Mouse (Mus musculus): ENCODE results near the gene Sema6d. TPM values are rescaled to one million over a fixed set of nuclear protein-coding genes. Genes with fewer than 3 reads are reported as not detected.

The Sema6d gene
- polyA plus RNA-seq, 1 experiment from 2014 or later = 3.6 TPM

GRCm38 (mm10) chr2:124608546-124608945, 518.8 kb downstream of the Sema6d start:
- WGBS (ENCODE audit: insufficient replicate concordance) = 54% methylated on average over 4 of the region's 4 CpGs
- Histone ChIP-seq H3K27me3 (ENCODE audit: insufficient read depth, low read length) (peaks cover 17% of the 10 kb centered on the region), H3K9me3 (ENCODE audit: low read length) (no peaks in the 10 kb centered on the region), H3K27ac (ENCODE audit: low read depth) (no peak overlapping the region), H3K4me2 (ENCODE audit: low read depth, low read length) (no peak overlapping the region; the same call in 1 of the 2 replicates), H3K4me3 (ENCODE audit: low read depth, low read length) (no peak overlapping the region), H3K9ac (replicated peaks) (no peak overlapping the region), H3K36me3 (replicated peaks; ENCODE audit: insufficient read depth, low read length) (no peaks in the 10 kb centered on the region), H3K4me1 (ENCODE audit: insufficient read depth) (peaks cover 9% of the 10 kb centered on the region)
- DNase-seq (no peak), ATAC-seq (no peak)
- TF ChIP-seq CTCF (IDR thresholded peaks at IDR 0.05; ENCODE audit: low read depth) (no peak), EP300 (IDR thresholded peaks at IDR 0.05; ENCODE audit: low read depth) (no peak)

DNA sequence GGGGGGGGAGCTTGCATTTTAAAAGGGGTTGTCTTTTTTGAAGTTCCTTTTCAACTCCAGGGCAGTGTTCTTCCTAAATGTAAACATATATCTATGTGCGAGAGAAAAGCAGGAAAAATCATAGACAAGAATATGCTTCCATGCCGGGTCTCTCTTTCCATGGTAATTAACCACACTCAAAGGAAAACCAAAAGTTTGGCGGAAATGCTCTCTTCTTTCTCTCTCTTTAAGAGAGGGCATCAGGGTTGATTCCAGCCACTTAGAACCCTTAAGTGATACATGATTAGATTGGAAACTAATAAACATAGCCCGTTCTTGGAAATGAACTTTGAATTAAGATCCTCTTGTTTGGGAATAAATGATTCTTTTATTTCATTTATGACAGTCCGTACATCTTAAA, 519.2 kb downstream of the Sema6d start:
- WGBS (ENCODE audit: insufficient replicate concordance) = 27% methylated on average over 5 of the region's 5 CpGs
- Histone ChIP-seq H3K27me3 (ENCODE audit: insufficient read depth, low read length) (peaks cover 17% of the 10 kb centered on the region), H3K4me1 (ENCODE audit: insufficient read depth) (peaks cover 9% of the 10 kb centered on the region), H3K4me2 (ENCODE audit: low read depth, low read length) (peak overlapping the region; percentile 86), H3K4me3 (ENCODE audit: low read depth, low read length) (peak overlapping the region; percentile 60), H3K9me3 (ENCODE audit: low read length) (no peaks in the 10 kb centered on the region), H3K9ac (replicated peaks) (no peak overlapping the region), H3K36me3 (replicated peaks; ENCODE audit: insufficient read depth, low read length) (no peaks in the 10 kb centered on the region), H3K27ac (ENCODE audit: low read depth) (peak overlapping the region; percentile 75; the same call in 1 of the 2 replicates)
- TF ChIP-seq EP300 (IDR thresholded peaks at IDR 0.05; ENCODE audit: low read depth) (no peak), CTCF (IDR thresholded peaks at IDR 0.05; ENCODE audit: low read depth) (no peak)
- no peak for ATAC-seq
- DNase-seq = no peak

DNA sequence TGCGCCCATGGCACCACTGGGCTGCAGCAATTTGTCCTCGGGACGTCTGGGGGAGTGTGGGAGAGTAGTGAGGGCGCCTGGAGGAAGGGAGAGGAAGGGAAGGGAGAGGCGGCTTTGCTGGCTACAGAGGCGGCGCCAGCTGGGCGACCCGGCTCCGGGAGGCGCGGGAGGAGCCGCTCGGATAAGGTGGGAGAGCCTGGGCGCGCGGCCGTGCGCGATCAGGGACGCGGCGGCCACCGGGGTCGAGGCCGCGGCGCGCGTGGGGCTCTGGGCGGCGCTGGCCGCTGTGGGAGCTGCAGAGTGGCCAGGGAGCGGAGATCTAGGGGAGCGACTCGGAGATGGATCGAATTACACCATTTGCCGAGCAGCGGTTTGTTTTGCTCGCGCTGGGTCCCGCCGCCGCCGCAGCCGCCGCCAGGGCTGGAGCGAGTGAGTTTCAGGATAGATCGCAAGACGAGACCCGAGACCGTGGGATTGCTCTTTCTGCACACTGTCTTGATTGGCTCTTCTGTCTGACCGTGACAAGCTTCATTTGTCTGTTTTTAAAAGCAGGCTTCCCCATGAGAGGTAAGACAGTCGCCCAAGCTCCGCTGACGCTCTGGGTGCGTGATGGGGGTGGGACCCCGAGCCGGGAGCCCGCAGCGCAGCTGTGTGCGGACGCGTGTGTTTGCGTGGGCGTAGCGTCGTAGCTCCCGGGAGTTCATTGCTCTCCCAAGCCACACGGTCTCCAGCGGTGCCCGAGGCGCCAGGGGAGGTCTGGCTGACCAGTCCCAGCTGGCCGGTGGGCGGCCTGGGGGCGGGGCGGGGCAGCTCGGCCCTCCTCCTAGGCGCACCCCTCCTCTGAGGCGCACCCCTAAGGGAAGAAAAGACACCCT, 520.2 kb downstream of the Sema6d start:
- peak overlapping the region; percentile 60 for H3K4me3 ChIP-seq (ENCODE audit: low read depth, low read length)
- TF ChIP-seq EP300 (IDR thresholded peaks at IDR 0.05; ENCODE audit: low read depth) (no peak), CTCF (IDR thresholded peaks at IDR 0.05; ENCODE audit: low read depth) (0 out of 2 replicates have a peak, but pooled peaks have one; percentile 7)
- H3K9ac ChIP-seq (replicated peaks) = peak overlapping the region; percentile 54
- H3K4me1 ChIP-seq (ENCODE audit: insufficient read depth) = peaks cover 9% of the 10 kb centered on the region
- H3K4me2 ChIP-seq (ENCODE audit: low read depth, low read length) = peak overlapping the region; percentile 86
- peak; percentile 81 for ATAC-seq
- peak; percentile 75 for DNase-seq
- no peaks in the 10 kb centered on the region for H3K9me3 ChIP-seq (ENCODE audit: low read length)
- no peaks in the 10 kb centered on the region for H3K36me3 ChIP-seq (replicated peaks; ENCODE audit: insufficient read depth, low read length)
- H3K27ac ChIP-seq (ENCODE audit: low read depth) = peak overlapping the region; percentile 75
- under 1% methylated on average over 75 of the region's 80 CpGs for WGBS (ENCODE audit: insufficient replicate concordance)
- H3K27me3 ChIP-seq (ENCODE audit: insufficient read depth, low read length) = peaks cover 17% of the 10 kb centered on the region

GRCm38 (mm10) chr2:124610586-124611105, 520.9 kb downstream of the Sema6d start:
- no peak for DNase-seq
- no peak; the same call in 1 of the 2 replicates for ATAC-seq
- peak overlapping the region; percentile 54 for H3K9ac ChIP-seq (replicated peaks)

DNA sequence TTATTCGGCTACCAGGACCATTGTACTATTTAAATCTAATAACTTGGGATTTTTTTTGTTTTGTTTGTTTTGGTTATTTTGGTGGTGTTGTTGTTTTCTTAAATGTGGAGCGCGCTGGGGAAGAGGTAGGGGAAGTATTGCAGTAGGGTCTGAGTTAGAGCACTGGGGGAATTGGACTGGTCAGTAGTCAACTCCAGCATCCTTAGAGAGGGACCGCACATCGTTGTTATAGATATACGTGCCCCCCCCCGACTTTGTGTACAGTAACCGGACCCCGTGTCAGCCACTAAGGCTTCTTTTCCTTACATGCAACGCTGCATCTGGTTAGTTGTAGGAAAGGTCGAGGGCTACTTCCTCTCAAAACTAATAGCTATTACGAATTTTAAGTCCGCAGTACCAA, 521.5 kb downstream of the Sema6d start:
- H3K9ac ChIP-seq (replicated peaks) = peak overlapping the region; percentile 54
- peak overlapping the region; percentile 60 for H3K4me3 ChIP-seq (ENCODE audit: low read depth, low read length)
- ATAC-seq = no peak
- peaks cover 9% of the 10 kb centered on the region for H3K4me1 ChIP-seq (ENCODE audit: insufficient read depth)
- H3K4me2 ChIP-seq (ENCODE audit: low read depth, low read length) = peak overlapping the region; percentile 86
- WGBS (ENCODE audit: insufficient replicate concordance) = 14% methylated on average over 13 of the region's 13 CpGs
- no peak for DNase-seq
- no peak overlapping the region for H3K27ac ChIP-seq (ENCODE audit: low read depth)
- TF ChIP-seq EP300 (IDR thresholded peaks at IDR 0.05; ENCODE audit: low read depth) (no peak), CTCF (IDR thresholded peaks at IDR 0.05; ENCODE audit: low read depth) (no peak)
- no peaks in the 10 kb centered on the region for H3K9me3 ChIP-seq (ENCODE audit: low read length)
- H3K36me3 ChIP-seq (replicated peaks; ENCODE audit: insufficient read depth, low read length) = no peaks in the 10 kb centered on the region
- H3K27me3 ChIP-seq (ENCODE audit: insufficient read depth, low read length) = peaks cover 17% of the 10 kb centered on the region

More at GRCm38 (mm10) chr2:124610586-124611105, 520.9 kb downstream of the Sema6d start:
- 2% methylated on average over 39 of the region's 39 CpGs for WGBS (ENCODE audit: insufficient replicate concordance)
- H3K9me3 ChIP-seq (ENCODE audit: low read length) = no peaks in the 10 kb centered on the region
- peak overlapping the region; percentile 86 for H3K4me2 ChIP-seq (ENCODE audit: low read depth, low read length)
- peak overlapping the region; percentile 60 for H3K4me3 ChIP-seq (ENCODE audit: low read depth, low read length)
- H3K27ac ChIP-seq (ENCODE audit: low read depth) = peak overlapping the region; percentile 75
- H3K27me3 ChIP-seq (ENCODE audit: insufficient read depth, low read length) = peaks cover 17% of the 10 kb centered on the region
- H3K4me1 ChIP-seq (ENCODE audit: insufficient read depth) = peaks cover 9% of the 10 kb centered on the region
- TF ChIP-seq CTCF (IDR thresholded peaks at IDR 0.05; ENCODE audit: low read depth) (no peak), EP300 (IDR thresholded peaks at IDR 0.05; ENCODE audit: low read depth) (no peak)
- no peaks in the 10 kb centered on the region for H3K36me3 ChIP-seq (replicated peaks; ENCODE audit: insufficient read depth, low read length)

DNA sequence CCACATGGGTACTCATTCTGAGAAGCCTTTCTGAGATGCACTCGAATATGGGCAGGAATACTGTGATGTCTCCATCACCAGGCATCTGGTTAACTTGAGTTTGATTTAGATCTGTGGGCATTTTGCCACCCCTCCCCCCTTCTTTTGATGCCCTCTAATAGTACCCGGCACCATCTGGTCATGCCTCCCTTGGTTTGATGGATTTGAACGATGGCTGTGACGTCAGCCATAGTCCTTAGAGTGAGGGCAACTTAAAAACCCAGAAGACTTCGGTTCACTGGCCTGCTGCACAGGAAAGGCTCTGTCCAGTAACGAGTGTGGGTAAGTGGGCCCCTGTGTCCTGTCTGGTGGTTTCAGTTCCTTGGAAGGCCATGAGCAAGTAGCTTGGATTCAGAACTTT, 522.5 kb downstream of the Sema6d start:
- no peak for TF ChIP-seq CTCF (IDR thresholded peaks at IDR 0.05; ENCODE audit: low read depth)
- no peak for TF ChIP-seq EP300 (IDR thresholded peaks at IDR 0.05; ENCODE audit: low read depth)
- 45% methylated on average over 6 of the region's 6 CpGs for WGBS (ENCODE audit: insufficient replicate concordance)
- H3K36me3 ChIP-seq (replicated peaks; ENCODE audit: insufficient read depth, low read length) = no peaks in the 10 kb centered on the region
- no peaks in the 10 kb centered on the region for H3K9me3 ChIP-seq (ENCODE audit: low read length)
- DNase-seq (no peak), ATAC-seq (no peak)
- H3K27ac ChIP-seq (ENCODE audit: low read depth) = 0 out of 2 replicates have a peak overlapping the region, but pooled peaks have one; percentile 11
- peaks cover 17% of the 10 kb centered on the region for H3K27me3 ChIP-seq (ENCODE audit: insufficient read depth, low read length)
- H3K4me3 ChIP-seq (ENCODE audit: low read depth, low read length) = peak overlapping the region; percentile 60
- H3K9ac ChIP-seq (replicated peaks) = no peak overlapping the region
- H3K4me1 ChIP-seq (ENCODE audit: insufficient read depth) = peaks cover 9% of the 10 kb centered on the region
- peak overlapping the region; percentile 86 for H3K4me2 ChIP-seq (ENCODE audit: low read depth, low read length)

Data from liver, postnatal 0 days (tissue).